Mouse (Mus musculus): ENCODE data around the gene Iqgap2. TPM values are rescaled to one million over a fixed set of nuclear protein-coding genes. Genes with fewer than 3 reads are reported as not detected.

Iqgap2 gene
- polyA plus RNA-seq, 1 experiment, result 2.8 TPM

GRCm38 (mm10) chr13:95655284-95655683 lies 236.4 kb downstream of the Iqgap2 start:
- peaks cover 96% of the 10 kb centered on the region for H3K4me1 ChIP-seq
- TF ChIP-seq FLI1 (IDR thresholded peaks at IDR 0.05; ENCODE audit: low read length), result no peak
- no peak for TF ChIP-seq GATA1 (IDR thresholded peaks at IDR 0.05; ENCODE audit: borderline replicate concordance, low read length)
- H3K9me3 ChIP-seq, result no peaks in the 10 kb centered on the region
- peaks cover 37% of the 10 kb centered on the region for H3K36me3 ChIP-seq (replicated peaks; ENCODE audit: low read length)
- peak overlapping the region; percentile 51 for H3K4me3 ChIP-seq (replicated peaks)
- H3K27me3 ChIP-seq (replicated peaks), result no peaks in the 10 kb centered on the region

GRCm38 (mm10) chr13:95653696-95654095 lies 238.0 kb downstream of the Iqgap2 start:
- TF ChIP-seq FLI1 (IDR thresholded peaks at IDR 0.05; ENCODE audit: low read length) (no peak), GATA1 (IDR thresholded peaks at IDR 0.05; ENCODE audit: borderline replicate concordance, low read length) (no peak; the same call in 2 of the 3 replicates)
- Histone ChIP-seq H3K4me3 (replicated peaks) (no peak overlapping the region), H3K9me3 (no peaks in the 10 kb centered on the region), H3K36me3 (replicated peaks; ENCODE audit: low read length) (peaks cover 35% of the 10 kb centered on the region), H3K27me3 (replicated peaks) (peaks cover 2% of the 10 kb centered on the region), H3K4me1 (peaks cover 94% of the 10 kb centered on the region)

- Histone ChIP-seq H3K4me1 (peaks cover 82% of the 10 kb centered on the region), H3K27me3 (replicated peaks) (peaks cover 2% of the 10 kb centered on the region), H3K9me3 (no peaks in the 10 kb centered on the region), H3K36me3 (replicated peaks; ENCODE audit: low read length) (peaks cover 39% of the 10 kb centered on the region), H3K4me3 (replicated peaks) (peak overlapping the region; percentile 70)
- TF ChIP-seq FLI1 (IDR thresholded peaks at IDR 0.05; ENCODE audit: low read length), result no peak
- TF ChIP-seq GATA1 (IDR thresholded peaks at IDR 0.05; ENCODE audit: borderline replicate concordance, low read length), result no peak
Observed at GRCm38 (mm10) chr13:95651870-95652668, 239.7 kb downstream of the Iqgap2 start.

GRCm38 (mm10) chr13:95649941-95650340 lies 241.8 kb downstream of the Iqgap2 start:
- peaks cover 65% of the 10 kb centered on the region for H3K4me1 ChIP-seq
- TF ChIP-seq GATA1 (IDR thresholded peaks at IDR 0.05; ENCODE audit: borderline replicate concordance, low read length), result no peak
- TF ChIP-seq FLI1 (IDR thresholded peaks at IDR 0.05; ENCODE audit: low read length), result no peak
- no peaks in the 10 kb centered on the region for H3K9me3 ChIP-seq
- H3K27me3 ChIP-seq (replicated peaks), result peaks cover 2% of the 10 kb centered on the region
- H3K36me3 ChIP-seq (replicated peaks; ENCODE audit: low read length), result peaks cover 51% of the 10 kb centered on the region
- no peak overlapping the region for H3K4me3 ChIP-seq (replicated peaks)

GRCm38 (mm10) chr13:95647248-95647647 lies 244.5 kb downstream of the Iqgap2 start:
- Histone ChIP-seq H3K36me3 (replicated peaks; ENCODE audit: low read length) (peaks cover 77% of the 10 kb centered on the region), H3K27me3 (replicated peaks) (peaks cover 2% of the 10 kb centered on the region), H3K4me1 (peaks cover 53% of the 10 kb centered on the region), H3K9me3 (no peaks in the 10 kb centered on the region), H3K4me3 (replicated peaks) (no peak overlapping the region)
- no peak for TF ChIP-seq FLI1 (IDR thresholded peaks at IDR 0.05; ENCODE audit: low read length)
- no peak for TF ChIP-seq GATA1 (IDR thresholded peaks at IDR 0.05; ENCODE audit: borderline replicate concordance, low read length)

- TF ChIP-seq FLI1 (IDR thresholded peaks at IDR 0.05; ENCODE audit: low read length) (no peak), GATA1 (IDR thresholded peaks at IDR 0.05; ENCODE audit: borderline replicate concordance, low read length) (no peak)
- peaks cover 83% of the 10 kb centered on the region for H3K36me3 ChIP-seq (replicated peaks; ENCODE audit: low read length)
- no peak overlapping the region for H3K4me3 ChIP-seq (replicated peaks)
- H3K9me3 ChIP-seq, result no peaks in the 10 kb centered on the region
- H3K27me3 ChIP-seq (replicated peaks), result peaks cover 2% of the 10 kb centered on the region
- peaks cover 47% of the 10 kb centered on the region for H3K4me1 ChIP-seq
Observed at GRCm38 (mm10) chr13:95646687-95647111, 245.0 kb downstream of the Iqgap2 start.

GRCm38 (mm10) chr13:95643740-95644139 lies 248.0 kb downstream of the Iqgap2 start:
- Histone ChIP-seq H3K36me3 (replicated peaks; ENCODE audit: low read length) (peaks cover 77% of the 10 kb centered on the region), H3K4me3 (replicated peaks) (no peak overlapping the region), H3K9me3 (no peaks in the 10 kb centered on the region), H3K27me3 (replicated peaks) (peaks cover 2% of the 10 kb centered on the region), H3K4me1 (peaks cover 44% of the 10 kb centered on the region)
- no peak for TF ChIP-seq FLI1 (IDR thresholded peaks at IDR 0.05; ENCODE audit: low read length)
- no peak for TF ChIP-seq GATA1 (IDR thresholded peaks at IDR 0.05; ENCODE audit: borderline replicate concordance, low read length)

GRCm38 (mm10) chr13:95641061-95641986 lies 250.4 kb downstream of the Iqgap2 start:
- TF ChIP-seq GATA1 (IDR thresholded peaks at IDR 0.05; ENCODE audit: borderline replicate concordance, low read length) (no peak), FLI1 (IDR thresholded peaks at IDR 0.05; ENCODE audit: low read length) (no peak)
- Histone ChIP-seq H3K9me3 (no peaks in the 10 kb centered on the region), H3K4me3 (replicated peaks) (no peak overlapping the region), H3K4me1 (peaks cover 58% of the 10 kb centered on the region), H3K27me3 (replicated peaks) (peaks cover 2% of the 10 kb centered on the region), H3K36me3 (replicated peaks; ENCODE audit: low read length) (peaks cover 70% of the 10 kb centered on the region)

GRCm38 (mm10) chr13:95640408-95640807 lies 251.3 kb downstream of the Iqgap2 start:
- Histone ChIP-seq H3K9me3 (no peaks in the 10 kb centered on the region), H3K4me3 (replicated peaks) (no peak overlapping the region), H3K36me3 (replicated peaks; ENCODE audit: low read length) (peaks cover 67% of the 10 kb centered on the region), H3K4me1 (peaks cover 67% of the 10 kb centered on the region), H3K27me3 (replicated peaks) (peaks cover 2% of the 10 kb centered on the region)
- TF ChIP-seq FLI1 (IDR thresholded peaks at IDR 0.05; ENCODE audit: low read length), result no peak
- TF ChIP-seq GATA1 (IDR thresholded peaks at IDR 0.05; ENCODE audit: borderline replicate concordance, low read length), result no peak

Data from megakaryocyte, embryonic 14.5 days (primary cell).